Mouse (Mus musculus) MEL (cell line): ENCODE measurements at regions not wholly inside any gene's neighbourhood (a gene's known extent, or its start where the extent isn't known, plus 50 kb on each side); places are given as distances from the start of the nearest gene placed in this dataset.

Experiments
- DNase-seq: peaks from one replicate; pipeline ENCODE4 v3.0.0; 2011; ENCODE audit warnings: low read depth, low spot score
- H3K27ac ChIP-seq: 2 replicates; pipeline ENCODE4 v1.5.1; 2012; ENCODE audit warnings: low read depth, mild to moderate bottlenecking, control low read depth, low read length, moderate library complexity; ENCODE audit not compliant: control insufficient read depth
- H3K27me3 ChIP-seq, 2 experiments: fragments of 150-350 bp in 1 of 2; sonication (generic) in 1 of 2; 2 replicates each; pipeline ENCODE4 v1.6.1; 2012; ENCODE audit warnings: low read length in 2 of 2, mild to moderate bottlenecking in 2 of 2, improper control_type of control experiment in 1 of 2, moderate library complexity in 1 of 2; ENCODE audit not compliant: insufficient read depth in 2 of 2, control insufficient read depth in 1 of 2
- H3K36me3 ChIP-seq, 2 experiments: 2 replicates each; pipeline ENCODE4 v1.6.1; 2012 to 2014; ENCODE audit warnings: low read length in 2 of 2, improper control_type of control experiment in 1 of 2, inconsistent platforms in 1 of 2, mild to moderate bottlenecking in 1 of 2; ENCODE audit not compliant: insufficient read depth in 2 of 2, control insufficient read depth in 1 of 2
- H3K4me1 ChIP-seq, 2 experiments: fragments of 150-350 bp in 1 of 2; sonication (generic) in 1 of 2; 2 replicates each; pipeline ENCODE4 v1.6.1; 2012; ENCODE audit warnings: low read length in 2 of 2, improper control_type of control experiment in 1 of 2, mild to moderate bottlenecking in 1 of 2; ENCODE audit not compliant: insufficient read depth in 2 of 2, control insufficient read depth in 1 of 2
- H3K4me3 ChIP-seq, 2 experiments: fragments of 150-350 bp in 1 of 2; sonication (generic) in 1 of 2; 2 replicates each; pipeline ENCODE4 v1.5.1; 2012; ENCODE audit warnings: low read depth in 2 of 2, low read length in 2 of 2, mild to moderate bottlenecking in 2 of 2, moderate library complexity in 2 of 2, control low read depth in 1 of 2, improper control_type of control experiment in 1 of 2; ENCODE audit not compliant: control insufficient read depth in 1 of 2, insufficient read depth in 1 of 2
- H3K79me2 ChIP-seq: 2 replicates; pipeline ENCODE4 v1.6.1; 2012; ENCODE audit warnings: mild to moderate bottlenecking, low read length, moderate library complexity; ENCODE audit not compliant: control insufficient read depth, poor library complexity, insufficient read depth
- H3K9ac ChIP-seq: 2 replicates; pipeline ENCODE4 v1.6.1; 2012; ENCODE audit warnings: low read depth, mild to moderate bottlenecking, control low read depth, low read length, moderate library complexity; ENCODE audit not compliant: control insufficient read depth, poor library complexity, severe bottlenecking
- H3K9me3 ChIP-seq: fragments of 150-350 bp; sonication (generic); replicated peaks from 2 replicates; pipeline ENCODE4 v1.6.1; 2012; ENCODE audit warnings: mild to moderate bottlenecking, low read length, improper control_type of control experiment, moderate library complexity; ENCODE audit not compliant: insufficient read depth
- BHLHE40 ChIP-seq: IDR thresholded peaks from 2 replicates; pipeline ENCODE4 v1.6.1; 2012; ENCODE audit warnings: low read depth, mild to moderate bottlenecking, inconsistent platforms, low read length, improper control_type of control experiment, borderline replicate concordance
- CHD1 ChIP-seq: IDR thresholded peaks from 2 replicates; pipeline ENCODE4 v1.6.1; 2012; ENCODE audit warnings: low read depth, mild to moderate bottlenecking, inconsistent platforms, low read length, improper control_type of control experiment
- CHD2 ChIP-seq: IDR thresholded peaks from 2 replicates; pipeline ENCODE4 v1.6.1; 2011; ENCODE audit warnings: low read length, improper control_type of control experiment
- CTCF ChIP-seq, 3 experiments: IDR thresholded peaks in 2 of 3; conservative IDR thresholded peaks in 1 of 3; 2 replicates each; pipeline ENCODE4 v1.5.1; 2011 to 2012; ENCODE audit warnings: low read length in 3 of 3, low read depth in 2 of 3, mild to moderate bottlenecking in 2 of 3, improper control_type of control experiment in 1 of 3, inconsistent platforms in 1 of 3, mixed read lengths in 1 of 3, moderate library complexity in 1 of 3; ENCODE audit not compliant: control insufficient read depth in 1 of 3, insufficient read depth in 1 of 3, poor library complexity in 1 of 3, severe bottlenecking in 1 of 3
- E2F4 ChIP-seq: IDR thresholded peaks from 2 replicates; pipeline ENCODE4 v1.6.1; 2011; ENCODE audit warnings: low read depth, low read length, improper control_type of control experiment, borderline replicate concordance
- ELF1 ChIP-seq: IDR thresholded peaks from 2 replicates; pipeline ENCODE4 v1.6.1; 2014; ENCODE audit warnings: low read depth, mild to moderate bottlenecking, inconsistent platforms, low read length, improper control_type of control experiment, moderate library complexity
- EP300 ChIP-seq, 2 experiments: IDR thresholded peaks; 2 replicates each; pipeline ENCODE4 v1.6.1; 2011; ENCODE audit warnings: improper control_type of control experiment in 2 of 2, low read length in 2 of 2, low read depth in 1 of 2, mild to moderate bottlenecking in 1 of 2
- ETS1 ChIP-seq: IDR thresholded peaks from 2 replicates; pipeline ENCODE4 v1.6.1; 2012; ENCODE audit warnings: low read depth, mild to moderate bottlenecking, inconsistent platforms, low read length, improper control_type of control experiment, moderate library complexity
- GABPA ChIP-seq: IDR thresholded peaks from 2 replicates; pipeline ENCODE4 v1.6.1; 2012; ENCODE audit warnings: low read depth, mild to moderate bottlenecking, inconsistent platforms, low read length, improper control_type of control experiment, moderate library complexity
- GATA1 ChIP-seq: IDR thresholded peaks from 2 replicates; pipeline ENCODE4 v1.6.1; 2011; ENCODE audit warnings: low read depth, low read length, improper control_type of control experiment
- HCFC1 ChIP-seq: IDR thresholded peaks from 2 replicates; pipeline ENCODE4 v1.6.1; 2012; ENCODE audit warnings: low read depth, mild to moderate bottlenecking, inconsistent platforms, low read length, improper control_type of control experiment, moderate library complexity
- JUND ChIP-seq: IDR thresholded peaks from 2 replicates; pipeline ENCODE4 v1.6.1; 2011; ENCODE audit warnings: low read depth, mild to moderate bottlenecking, improper control_type of control experiment, low read length
- KAT2A ChIP-seq: conservative IDR thresholded peaks from 2 replicates; pipeline ENCODE4 v1.6.1; 2012; ENCODE audit warnings: low read depth, low read length, improper control_type of control experiment, inconsistent platforms
- MAFK ChIP-seq: IDR thresholded peaks from 2 replicates; pipeline ENCODE4 v1.6.1; 2011; ENCODE audit warnings: low read depth, mild to moderate bottlenecking, low read length, improper control_type of control experiment, borderline replicate concordance
- MAX ChIP-seq: IDR thresholded peaks from 2 replicates; pipeline ENCODE4 v1.6.1; 2011; ENCODE audit warnings: low read length, improper control_type of control experiment
- MAZ ChIP-seq: IDR thresholded peaks from 2 replicates; pipeline ENCODE4 v1.6.1; 2012; ENCODE audit warnings: low read depth, mild to moderate bottlenecking, inconsistent platforms, low read length, improper control_type of control experiment
- MEF2A ChIP-seq: IDR thresholded peaks from 2 replicates; pipeline ENCODE4 v1.6.1; 2014; ENCODE audit warnings: low read depth, mild to moderate bottlenecking, inconsistent platforms, low read length, improper control_type of control experiment; ENCODE audit not compliant: poor library complexity, insufficient replicate concordance, severe bottlenecking; ENCODE audit errors: extremely low read depth
- MXI1 ChIP-seq: IDR thresholded peaks from 2 replicates; pipeline ENCODE4 v1.6.1; 2011; ENCODE audit warnings: mild to moderate bottlenecking, low read depth, low read length, improper control_type of control experiment
- MYB ChIP-seq: IDR thresholded peaks from 2 replicates; pipeline ENCODE4 v1.6.1; 2011; ENCODE audit warnings: mild to moderate bottlenecking, low read depth, low read length, improper control_type of control experiment
- MYC ChIP-seq: IDR thresholded peaks from 2 replicates; pipeline ENCODE4 v1.6.1; 2011; ENCODE audit warnings: low read depth, mild to moderate bottlenecking, low read length, improper control_type of control experiment, moderate library complexity
- NELFE ChIP-seq: IDR thresholded peaks from 2 replicates; pipeline ENCODE4 v1.6.1; 2011; ENCODE audit warnings: low read depth, low read length, improper control_type of control experiment
- NRF1 ChIP-seq: IDR thresholded peaks from 2 replicates; pipeline ENCODE4 v1.6.1; 2014; ENCODE audit warnings: low read depth, mild to moderate bottlenecking, inconsistent platforms, low read length, improper control_type of control experiment, moderate library complexity; ENCODE audit not compliant: poor library complexity, insufficient read depth, severe bottlenecking
- POLR2A ChIP-seq, 2 experiments: IDR thresholded peaks; 2 replicates each; pipeline ENCODE4 v1.6.1; 2011 to 2012; ENCODE audit warnings: low read length in 2 of 2, mild to moderate bottlenecking in 2 of 2, control low read depth in 1 of 2, improper control_type of control experiment in 1 of 2, low read depth in 1 of 2, moderate library complexity in 1 of 2; ENCODE audit not compliant: control insufficient read depth in 1 of 2, insufficient read depth in 1 of 2, poor library complexity in 1 of 2
- POLR2AphosphoS2 ChIP-seq: IDR thresholded peaks from 2 replicates; pipeline ENCODE4 v1.6.1; 2011; ENCODE audit warnings: low read length, improper control_type of control experiment
- POLR2AphosphoS5 ChIP-seq: IDR thresholded peaks from 2 replicates; pipeline ENCODE4 v1.6.1; 2012; ENCODE audit warnings: low read depth, borderline replicate concordance, mild to moderate bottlenecking, inconsistent platforms, low read length, moderate library complexity, mixed read lengths
- RAD21 ChIP-seq: IDR thresholded peaks from 2 replicates; pipeline ENCODE4 v1.6.1; 2011; ENCODE audit warnings: mild to moderate bottlenecking, low read depth, low read length, improper control_type of control experiment
- RCOR1 ChIP-seq: IDR thresholded peaks from 2 replicates; pipeline ENCODE4 v1.6.1; 2012; ENCODE audit warnings: low read depth, mild to moderate bottlenecking, inconsistent platforms, low read length, improper control_type of control experiment
- SIN3A ChIP-seq: IDR thresholded peaks from 2 replicates; pipeline ENCODE4 v1.6.1; 2012; ENCODE audit warnings: low read length, improper control_type of control experiment, inconsistent platforms
- SMC3 ChIP-seq: IDR thresholded peaks from 2 replicates; pipeline ENCODE4 v1.6.1; 2011; ENCODE audit warnings: low read depth, low read length, improper control_type of control experiment
- TAL1 ChIP-seq: IDR thresholded peaks from 2 replicates; pipeline ENCODE4 v1.6.1; 2012; ENCODE audit warnings: mild to moderate bottlenecking, inconsistent platforms, low read length, moderate library complexity, mixed read lengths
- TBP ChIP-seq: IDR thresholded peaks from 2 replicates; pipeline ENCODE4 v1.8.0; 2011; ENCODE audit warnings: low read depth, low read length, improper control_type of control experiment
- TCF12 ChIP-seq: IDR thresholded peaks from 2 replicates; pipeline ENCODE4 v1.6.1; 2014; ENCODE audit warnings: low read depth, mild to moderate bottlenecking, inconsistent platforms, low read length, improper control_type of control experiment, moderate library complexity
- UBTF ChIP-seq: IDR thresholded peaks from 2 replicates; pipeline ENCODE4 v1.6.1; 2012; ENCODE audit warnings: low read depth, mild to moderate bottlenecking, inconsistent platforms, low read length, improper control_type of control experiment, moderate library complexity, borderline replicate concordance; ENCODE audit not compliant: insufficient read depth
- USF1 ChIP-seq: IDR thresholded peaks from 2 replicates; pipeline ENCODE4 v1.6.1; 2014; ENCODE audit warnings: low read depth, mild to moderate bottlenecking, inconsistent platforms, low read length, improper control_type of control experiment, moderate library complexity
- USF2 ChIP-seq, 2 experiments: IDR thresholded peaks; 2 replicates each; pipeline ENCODE4 v1.6.1; 2011 to 2012; ENCODE audit warnings: improper control_type of control experiment in 2 of 2, low read length in 2 of 2, borderline replicate concordance in 1 of 2, inconsistent platforms in 1 of 2, low read depth in 1 of 2, mild to moderate bottlenecking in 1 of 2; ENCODE audit not compliant: insufficient read depth in 1 of 2
- ZC3H11A ChIP-seq: IDR thresholded peaks from 2 replicates; pipeline ENCODE4 v1.6.1; 2012; ENCODE audit warnings: low read depth, mild to moderate bottlenecking, inconsistent platforms, low read length, improper control_type of control experiment
- ZKSCAN1 ChIP-seq: IDR thresholded peaks from 2 replicates; pipeline ENCODE4 v1.6.1; 2012; ENCODE audit warnings: low read depth, mild to moderate bottlenecking, inconsistent platforms, low read length, improper control_type of control experiment, moderate library complexity
- ZMIZ1 ChIP-seq: IDR thresholded peaks from 2 replicates; pipeline ENCODE4 v1.6.1; 2012; ENCODE audit warnings: low read depth, mild to moderate bottlenecking, inconsistent platforms, low read length, improper control_type of control experiment, moderate library complexity
- ZNF384 ChIP-seq: IDR thresholded peaks from 2 replicates; pipeline ENCODE4 v1.6.1; 2012; ENCODE audit warnings: low read depth, mild to moderate bottlenecking, inconsistent platforms, low read length, improper control_type of control experiment

DNA sequence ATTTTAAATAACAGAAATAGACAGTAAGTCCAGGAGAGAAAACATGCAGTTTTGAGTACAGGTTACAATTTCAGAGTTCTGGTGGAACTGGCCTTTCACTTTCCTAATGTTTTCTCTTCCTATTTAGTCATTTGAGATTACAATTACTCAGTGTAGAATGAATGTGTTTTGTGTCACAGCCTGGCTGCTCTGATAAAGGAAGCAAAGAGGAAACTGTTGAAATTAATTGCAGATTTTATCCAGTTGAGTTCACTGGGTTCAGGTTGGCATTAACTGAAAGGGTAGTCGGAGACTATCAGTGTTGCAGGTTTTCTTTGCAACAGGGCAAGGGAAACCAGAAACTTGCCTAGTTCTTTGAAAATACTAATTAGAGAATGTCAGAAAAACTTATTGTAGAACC, 542.1 kb downstream of the Dnah5 start:
- H3K27ac ChIP-seq: peak overlapping the region; percentile 52
- H3K36me3 ChIP-seq: peaks cover 0 to 16% of the 10 kb centered on the region in 2 experiments; a peak in 2 of 4 replicates
- H3K9ac ChIP-seq: no peak overlapping the region
- no peaks in the 10 kb centered on the region for H3K27me3 ChIP-seq
- H3K4me3 ChIP-seq: no peak overlapping the region; a peak in 1 of 4 replicates
- no peaks in the 10 kb centered on the region for H3K9me3 ChIP-seq
- TF ChIP-seq NELFE (no peak), ELF1 (no peak), GATA1 (peak; percentile 70), MAX (no peak), POLR2A (IDR thresholded peaks at IDR 0.05; ENCODE audit: control insufficient read depth in 1 of 2, insufficient read depth in 1 of 2, low read depth in 1 of 2, low read length in 2 of 2, poor library complexity in 1 of 2) (no peak), MYB (peak; percentile 64; the same call in 1 of the 2 replicates), POLR2AphosphoS5 (no peak), USF2 (IDR thresholded peaks at IDR 0.05; ENCODE audit: borderline replicate concordance in 1 of 2, insufficient read depth in 1 of 2, low read depth in 1 of 2, low read length in 2 of 2) (no peak), MAFK (no peak), E2F4 (no peak), SIN3A (no peak), NRF1 (no peak), POLR2AphosphoS2 (no peak), MEF2A (no peak), CHD2 (no peak), MAZ (no peak), ZC3H11A (no peak), JUND (no peak), ETS1 (peak; percentile 67), CTCF (IDR thresholded peaks at IDR 0.05 in 2 of 3, conservative IDR thresholded peaks at IDR 0.05 in 1 of 3; ENCODE audit: control insufficient read depth in 1 of 3, insufficient read depth in 1 of 3, low read depth in 2 of 3, low read length in 3 of 3, poor library complexity in 1 of 3, severe bottlenecking in 1 of 3) (no peak), TAL1 (no peak), EP300 (IDR thresholded peaks at IDR 0.05; ENCODE audit: low read depth in 1 of 2, low read length in 2 of 2) (peak; percentile 81 to 90), CHD1 (no peak), ZMIZ1 (no peak), MYC (no peak), ZKSCAN1 (no peak), GABPA (no peak), BHLHE40 (no peak), MXI1 (no peak), HCFC1 (no peak), SMC3 (no peak), USF1 (no peak), TCF12 (peak; percentile 81), TBP (no peak), RAD21 (no peak), KAT2A (no peak), RCOR1 (peak; percentile 75), UBTF (no peak), ZNF384 (no peak)
- H3K4me1 ChIP-seq: peaks cover 3 to 9% of the 10 kb centered on the region in 2 experiments; a peak in 3 of 4 replicates
- peak; percentile 31 for DNase-seq
- H3K79me2 ChIP-seq: no peaks in the 10 kb centered on the region
